Mouse (Mus musculus) brain, embryonic 14.5 days (tissue): Measurements from ENCODE around the gene Tmem53.

ENCODE experiments used
- CTCF ChIP-seq: fragments of 200-500 bp; IDR thresholded peaks from 2 replicates; pipeline ENCODE4 v1.5.1; 2012; ENCODE audit warnings: inconsistent platforms, mild to moderate bottlenecking, moderate library complexity, borderline replicate concordance; ENCODE audit not compliant: insufficient read depth, insufficient read length; ENCODE audit errors: extremely low read depth
- POLR2A ChIP-seq: fragments of 200-500 bp; IDR thresholded peaks from 2 replicates; pipeline ENCODE4 v1.6.1; 2012; ENCODE audit warnings: mild to moderate bottlenecking, inconsistent platforms, borderline replicate concordance; ENCODE audit not compliant: poor library complexity, insufficient read depth, insufficient read length, severe bottlenecking; ENCODE audit errors: extremely low read depth

DNA sequence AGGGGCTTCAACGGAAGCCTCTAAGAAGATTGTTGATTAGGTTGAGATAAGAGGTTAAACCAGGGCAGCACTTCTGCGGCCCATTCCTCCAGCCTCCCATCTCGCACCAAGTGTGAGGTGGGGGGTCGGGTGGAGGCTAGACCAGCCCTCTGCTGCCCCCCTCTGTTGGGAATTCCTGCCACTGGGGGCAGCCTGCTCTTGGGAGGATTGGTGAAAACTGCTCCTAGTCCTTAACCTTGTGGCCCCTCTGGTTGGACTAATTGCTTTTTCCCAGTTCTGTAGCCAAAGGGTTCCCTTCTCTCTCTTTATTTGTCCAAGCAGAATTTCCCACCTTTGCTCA, 61.3 kb downstream of the Tmem53 start:
- TF ChIP-seq CTCF (peak; percentile 45), POLR2A (no peak)
